Mouse (Mus musculus) limb, embryonic 14.5 days (tissue): ENCODE data around the gene Stim2. TPM values are rescaled to one million over a fixed set of nuclear protein-coding genes. Genes with fewer than 3 reads are reported as not detected.

Experiments
- ATAC-seq: fragments of 200-750 bp; cut with Nextera tagmentation; 2 replicates; pipeline ENCODE4 v1.8.0; 2017; ENCODE audit warnings: low read depth, moderate number of reproducible peaks, moderate TSS enrichment; ENCODE audit not compliant: low FRiP score
- DNase-seq: peaks from one replicate; pipeline ENCODE4 v3.0.0-alpha.2; 2015; ENCODE audit warnings: low spot score
- H3K27ac ChIP-seq: fragments of 300-500 bp; sonication (generic); replicated peaks from 2 replicates; pipeline ENCODE4 v1.5.1; 2014; ENCODE audit warnings: low read depth, mild to moderate bottlenecking, low read length, moderate library complexity, mixed read lengths
- H3K27me3 ChIP-seq: fragments of 300-500 bp; sonication (generic); 2 replicates; pipeline ENCODE4 v1.6.1; 2014; ENCODE audit warnings: low read length, mixed read lengths; ENCODE audit not compliant: control insufficient read depth, insufficient read depth
- H3K36me3 ChIP-seq: fragments of 300-500 bp; sonication (generic); 2 replicates; pipeline ENCODE4 v1.6.1; 2014; ENCODE audit warnings: mild to moderate bottlenecking, low read length, moderate library complexity, mixed read lengths; ENCODE audit not compliant: control insufficient read depth, insufficient read depth
- H3K4me1 ChIP-seq: fragments of 300-500 bp; sonication (generic); 2 replicates; pipeline ENCODE4 v1.6.1; 2014; ENCODE audit warnings: antibody characterized with exemption, low read length, mixed read lengths; ENCODE audit not compliant: control insufficient read depth, insufficient read depth
- H3K4me2 ChIP-seq: fragments of 300-500 bp; sonication (generic); replicated peaks from 2 replicates; pipeline ENCODE4 v1.6.1; 2014; ENCODE audit warnings: low read depth, mild to moderate bottlenecking, low read length, moderate library complexity; ENCODE audit not compliant: severe bottlenecking
- H3K4me3 ChIP-seq: fragments of 300-500 bp; sonication (generic); replicated peaks from 2 replicates; pipeline ENCODE4 v1.5.1; 2014; ENCODE audit warnings: low read length
- H3K9ac ChIP-seq: fragments of 300-500 bp; sonication (generic); 2 replicates; pipeline ENCODE4 v1.6.1; 2014; ENCODE audit warnings: mild to moderate bottlenecking, low read depth, low read length, moderate library complexity; ENCODE audit not compliant: severe bottlenecking
- H3K9me3 ChIP-seq: fragments of 300-500 bp; sonication (generic); 2 replicates; pipeline ENCODE4 v1.6.1; 2016; ENCODE audit warnings: low read length; ENCODE audit not compliant: control insufficient read depth
- POLR2A ChIP-seq: fragments of 200-500 bp; IDR thresholded peaks from 2 replicates; pipeline ENCODE4 v1.8.0; 2012; ENCODE audit warnings: inconsistent platforms, mild to moderate bottlenecking, moderate library complexity, borderline replicate concordance; ENCODE audit not compliant: insufficient read depth, insufficient read length; ENCODE audit errors: extremely low read depth
- WGBS: fragments of 180-500 bp; shearing (Covaris S2); extraction: QIAGEN DNeasy Blood & Tissue Kit; methylation state at CpG from one replicate; pipeline ENCODE4 v1.1.7; 2014; 5-methylcytosine and 5-hydroxymethylcytosine counted together
- polyA plus RNA-seq, 2 experiments: library from polyadenylated mRNA; depleted of rRNA in 1 of 2; stranded (reverse) in 1 of 2; unstranded in 1 of 2; fragments of >200 nt; fragmentation: Nextera tagmentation in 1 of 2; extraction: Ambion mirVana in 1 of 2; gene quantifications; 2 replicates each; pipeline versions ENCODE4 v1.2.1 to v1.2.3; 2012 to 2014

Stim2 gene
- polyA plus RNA-seq, 2 experiments: 13.6 to 27.4 TPM

GRCm38 (mm10) chr5:54025630-54026029 is 27.3 kb downstream of the Stim2 start:
- TF ChIP-seq POLR2A: no peak
- no peaks in the 10 kb centered on the region for H3K9me3 ChIP-seq
- WGBS: 96% methylated on average over 2 of the region's 2 CpGs
- no peak overlapping the region for H3K27ac ChIP-seq
- no peaks in the 10 kb centered on the region for H3K27me3 ChIP-seq
- no peak overlapping the region for H3K4me2 ChIP-seq
- H3K9ac ChIP-seq: no peak overlapping the region
- no peak overlapping the region for H3K4me3 ChIP-seq
- no peaks in the 10 kb centered on the region for H3K36me3 ChIP-seq
- H3K4me1 ChIP-seq: no peaks in the 10 kb centered on the region
- ATAC-seq: no peak
- DNase-seq: no peak

- Histone ChIP-seq H3K9ac (no peak overlapping the region), H3K9me3 (no peaks in the 10 kb centered on the region), H3K27ac (no peak overlapping the region), H3K36me3 (no peaks in the 10 kb centered on the region), H3K4me2 (no peak overlapping the region), H3K4me3 (no peak overlapping the region), H3K27me3 (no peaks in the 10 kb centered on the region), H3K4me1 (peaks cover 7% of the 10 kb centered on the region)
- DNase-seq (no peak), ATAC-seq (no peak)
- WGBS: 81% methylated on average over 5 of the region's 5 CpGs
- no peak for TF ChIP-seq POLR2A
Measured at GRCm38 (mm10) chr5:54033217-54033616, 34.9 kb downstream of the Stim2 start.

GRCm38 (mm10) chr5:54034680-54035079 is 36.4 kb downstream of the Stim2 start:
- no peak overlapping the region for H3K4me2 ChIP-seq

GRCm38 (mm10) chr5:54038615-54039014 is 40.3 kb downstream of the Stim2 start:
- H3K4me1 ChIP-seq: peaks cover 14% of the 10 kb centered on the region
- no peak for ATAC-seq
- WGBS: 63% methylated on average over 4 of the region's 4 CpGs

More at GRCm38 (mm10) chr5:54034680-54035079, 36.4 kb downstream of the Stim2 start:
- no peak overlapping the region for H3K4me3 ChIP-seq
- H3K27me3 ChIP-seq: no peaks in the 10 kb centered on the region
- no peak for DNase-seq
- no peak overlapping the region for H3K27ac ChIP-seq
- TF ChIP-seq POLR2A: no peak
- no peaks in the 10 kb centered on the region for H3K36me3 ChIP-seq
- peaks cover 7% of the 10 kb centered on the region for H3K4me1 ChIP-seq
- H3K9me3 ChIP-seq: no peaks in the 10 kb centered on the region
- ATAC-seq: no peak
- H3K9ac ChIP-seq: no peak overlapping the region
- 38% methylated on average over 1 of the region's 1 CpGs for WGBS

GRCm38 (mm10) chr5:54040527-54040926 is 42.2 kb downstream of the Stim2 start:
- DNase-seq (no peak), ATAC-seq (no peak)
- Histone ChIP-seq H3K4me2 (no peak overlapping the region), H3K4me1 (peaks cover 6% of the 10 kb centered on the region), H3K27me3 (no peaks in the 10 kb centered on the region), H3K36me3 (no peaks in the 10 kb centered on the region), H3K9ac (no peak overlapping the region), H3K9me3 (no peaks in the 10 kb centered on the region), H3K27ac (no peak overlapping the region), H3K4me3 (no peak overlapping the region)
- WGBS: 59% methylated on average over 8 of the region's 8 CpGs
- no peak for TF ChIP-seq POLR2A

More at GRCm38 (mm10) chr5:54038615-54039014, 40.3 kb downstream of the Stim2 start:
- no peak overlapping the region for H3K4me3 ChIP-seq
- DNase-seq: no peak
- no peak overlapping the region for H3K27ac ChIP-seq
- no peak overlapping the region for H3K4me2 ChIP-seq
- H3K9me3 ChIP-seq: no peaks in the 10 kb centered on the region
- TF ChIP-seq POLR2A: no peak
- no peak overlapping the region for H3K9ac ChIP-seq
- H3K27me3 ChIP-seq: no peaks in the 10 kb centered on the region
- no peaks in the 10 kb centered on the region for H3K36me3 ChIP-seq

GRCm38 (mm10) chr5:54042013-54042412 is 43.7 kb downstream of the Stim2 start:
- Histone ChIP-seq H3K27me3 (no peaks in the 10 kb centered on the region), H3K4me2 (no peak overlapping the region), H3K4me3 (no peak overlapping the region), H3K4me1 (peaks cover 6% of the 10 kb centered on the region), H3K9ac (no peak overlapping the region), H3K9me3 (no peaks in the 10 kb centered on the region), H3K27ac (no peak overlapping the region), H3K36me3 (no peaks in the 10 kb centered on the region)
- 87% methylated on average over 7 of the region's 7 CpGs for WGBS
- DNase-seq (no peak), ATAC-seq (no peak)
- no peak for TF ChIP-seq POLR2A
